ENCODE assay signal across 21 mouse cellular contexts in the genomic region with DNA sequence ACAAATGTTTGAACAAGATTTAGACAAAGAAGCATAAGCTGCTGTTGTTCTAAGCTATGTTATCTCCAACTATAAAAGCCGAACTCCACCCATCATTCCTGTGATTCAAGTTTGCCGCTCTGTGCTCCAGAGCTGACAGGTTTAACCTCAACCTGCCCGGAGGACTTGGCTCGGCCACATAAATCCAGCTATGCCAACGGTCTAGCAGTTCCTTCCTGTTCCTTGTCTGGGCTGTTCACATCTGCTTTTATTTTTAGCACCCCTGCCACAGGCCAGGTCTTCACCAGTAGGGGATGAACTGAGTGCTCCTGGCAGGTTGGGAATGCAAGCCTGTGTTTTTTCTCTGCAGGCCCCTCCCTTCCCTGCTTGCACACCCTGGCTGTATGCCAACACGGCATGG. TPM values are rescaled to one million over a fixed set of nuclear protein-coding genes. Genes with fewer than 3 reads are reported as not detected.
"Had no signal": no experiment of that assay in that cellular context is flagged by ENCODE, and none has a peak within 500 bp of the region (broad histone marks: within the 10 kb centered on the region; RNA-seq: fewer than 3 reads in every experiment).

No protein-coding gene starts in this region.

- ATAC-seq: inflammation-experienced regulatory T-cells, adult 6 months; liver, postnatal 0 days had no signal

- H3K4me1 ChIP-seq: limb, embryonic 12.5 days; limb, embryonic 15.5 days; stomach, embryonic 15.5 days had no signal

- H3K36me3 ChIP-seq: limb, embryonic 12.5 days; limb, embryonic 15.5 days; stomach, embryonic 15.5 days had no signal

- H3K27ac ChIP-seq: kidney, postnatal 0 days; limb, embryonic 12.5 days; limb, embryonic 15.5 days; liver, embryonic 14.5 days; stomach, embryonic 15.5 days had no signal

- H3K9me3 ChIP-seq: limb, embryonic 12.5 days; limb, embryonic 15.5 days; stomach, embryonic 15.5 days had no signal

- H3K9ac ChIP-seq: limb, embryonic 12.5 days; limb, embryonic 15.5 days; liver, embryonic 14.5 days; liver, postnatal 0 days; lung, embryonic 14.5 days; stomach, embryonic 15.5 days had no signal

- DNase-seq: kidney, adult 2 months; kidney, postnatal 25 days; left cerebral cortex, postnatal 4 days; liver, postnatal 0 days; lung, embryonic 14.5 days; lung, postnatal 10 days; lung, postnatal 36 days; midbrain, embryonic 14.5 days; right cerebral cortex, postnatal 14 days; right cerebral cortex, postnatal 4 days; thymus, adult 18-20 months; thymus, postnatal 36 days had no signal

- H3K4me2 ChIP-seq: limb, embryonic 12.5 days; limb, embryonic 15.5 days; liver, embryonic 11.5 days; lung, embryonic 14.5 days; stomach, embryonic 15.5 days had no signal

- H3K27me3 ChIP-seq: limb, embryonic 12.5 days; limb, embryonic 15.5 days; stomach, embryonic 15.5 days had no signal

- H3K4me3 ChIP-seq: limb, embryonic 12.5 days; limb, embryonic 15.5 days; stomach, embryonic 15.5 days had no signal

RNA-seq across cellular contexts. Expression of gene Gpr12, which starts 51.8 kb away (rescaled TPM):
- polyA plus RNA-seq: inflammation-experienced regulatory T-cells, adult 6 months; lung, embryonic 14.5 days; testis, adult 2 months; urinary bladder, adult 2 months had no signal
